Mouse (Mus musculus) intestine, postnatal 0 days (tissue): ENCODE measurements around the gene Tbcel. TPM values are rescaled to one million over a fixed set of nuclear protein-coding genes. Genes with fewer than 3 reads are reported as not detected.

Source experiments
- ATAC-seq: fragments of 200-750 bp; cut with Nextera tagmentation; 2 replicates; pipeline ENCODE4 v1.8.0; 2017; ENCODE audit warnings: mild to moderate bottlenecking, moderate TSS enrichment, moderate library complexity
- H3K27ac ChIP-seq: fragments of 300-500 bp; sonication (generic); 2 replicates; pipeline ENCODE4 v1.5.1; 2014; ENCODE audit warnings: mild to moderate bottlenecking, low read depth, low read length, moderate library complexity
- H3K27me3 ChIP-seq: fragments of 300-500 bp; sonication (generic); replicated peaks from 2 replicates; pipeline ENCODE4 v1.6.1; 2014; ENCODE audit warnings: low read length, mixed read lengths; ENCODE audit not compliant: control insufficient read depth, insufficient read depth
- H3K36me3 ChIP-seq: fragments of 300-500 bp; sonication (generic); 2 replicates; pipeline ENCODE4 v1.6.1; 2014; ENCODE audit warnings: mild to moderate bottlenecking, moderate library complexity; ENCODE audit not compliant: control insufficient read depth, insufficient read depth
- H3K4me1 ChIP-seq: fragments of 300-500 bp; sonication (generic); replicated peaks from 2 replicates; pipeline ENCODE4 v1.6.1; 2014; ENCODE audit warnings: antibody characterized with exemption, low read length, mixed read lengths; ENCODE audit not compliant: control insufficient read depth, insufficient read depth
- H3K4me2 ChIP-seq: fragments of 300-500 bp; sonication (generic); replicated peaks from 2 replicates; pipeline ENCODE4 v1.6.1; 2014; ENCODE audit warnings: low read depth, mild to moderate bottlenecking, moderate library complexity
- H3K4me3 ChIP-seq: fragments of 300-500 bp; sonication (generic); 2 replicates; pipeline ENCODE4 v1.5.1; 2014; ENCODE audit warnings: low read depth, low read length
- H3K9ac ChIP-seq: fragments of 300-500 bp; sonication (generic); 2 replicates; pipeline ENCODE4 v1.6.1; 2014; ENCODE audit warnings: mild to moderate bottlenecking, low read depth, low read length
- H3K9me3 ChIP-seq: fragments of 300-500 bp; sonication (generic); 2 replicates; pipeline ENCODE4 v1.6.1; 2016; ENCODE audit warnings: mixed run types; ENCODE audit not compliant: control insufficient read depth
- CTCF ChIP-seq: sonication (generic); IDR thresholded peaks from 2 replicates; pipeline ENCODE4 v1.5.1; 2016; ENCODE audit warnings: low read depth, mild to moderate bottlenecking, control low read depth, antibody characterized with exemption, moderate library complexity
- WGBS: fragments of 180-500 bp; shearing (Covaris S2); extraction: QIAGEN DNeasy Blood & Tissue Kit; methylation state at CpG from one replicate; pipeline ENCODE4 v1.1.7; 2014; 5-methylcytosine and 5-hydroxymethylcytosine counted together
- polyA plus RNA-seq: library from polyadenylated mRNA; unstranded; fragments of >200 nt; fragmentation: Nextera tagmentation; extraction: Ambion mirVana; gene quantifications from 2 replicates; pipeline ENCODE4 v1.2.1, GENCODE M21; 2015

Tbcel gene
- polyA plus RNA-seq, 1 experiment from 2014 or later, result 12.2 TPM

DNA sequence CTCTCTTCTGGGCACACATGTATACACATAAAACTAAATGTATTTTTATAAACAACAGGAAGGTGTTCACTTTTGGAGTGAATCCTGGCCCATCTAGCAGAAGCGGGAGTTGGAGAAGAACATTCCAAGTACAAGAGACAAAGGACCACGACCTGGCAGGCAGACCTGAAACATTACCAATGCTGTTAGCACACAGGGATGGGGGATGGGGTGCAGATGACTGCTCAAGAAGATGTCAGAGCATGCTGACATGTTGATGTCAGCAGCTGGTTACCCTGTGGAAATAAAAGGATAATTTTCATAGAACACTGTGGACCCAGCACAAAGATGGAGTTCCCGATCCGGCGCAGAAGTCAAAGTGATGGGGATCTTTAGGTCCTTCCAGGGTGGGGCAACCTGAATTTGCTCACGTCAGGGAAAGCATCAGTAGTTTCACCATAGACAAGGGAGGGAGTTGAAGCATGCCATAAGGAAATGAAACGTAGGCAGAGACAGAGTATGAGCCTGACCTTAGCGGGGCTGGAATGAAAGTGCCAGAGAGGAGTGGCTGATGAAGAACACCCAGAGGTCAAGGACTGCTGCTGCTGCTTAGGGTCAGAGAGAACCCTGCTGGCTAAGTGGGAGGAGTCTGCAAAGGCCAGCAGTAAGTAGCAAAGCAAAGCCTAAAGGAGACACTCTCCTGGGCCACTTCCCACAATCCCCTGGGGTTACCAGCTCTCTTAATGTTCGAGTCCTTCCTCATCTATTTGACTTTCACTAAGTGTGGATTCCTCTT is 48.7 kb downstream of the Tbcel start:
- ATAC-seq, result 0 out of 2 replicates have a peak, but pooled peaks have one; percentile 5
- no peak overlapping the region for H3K9ac ChIP-seq
- WGBS, result 56% methylated on average over 9 of the region's 9 CpGs

DNA sequence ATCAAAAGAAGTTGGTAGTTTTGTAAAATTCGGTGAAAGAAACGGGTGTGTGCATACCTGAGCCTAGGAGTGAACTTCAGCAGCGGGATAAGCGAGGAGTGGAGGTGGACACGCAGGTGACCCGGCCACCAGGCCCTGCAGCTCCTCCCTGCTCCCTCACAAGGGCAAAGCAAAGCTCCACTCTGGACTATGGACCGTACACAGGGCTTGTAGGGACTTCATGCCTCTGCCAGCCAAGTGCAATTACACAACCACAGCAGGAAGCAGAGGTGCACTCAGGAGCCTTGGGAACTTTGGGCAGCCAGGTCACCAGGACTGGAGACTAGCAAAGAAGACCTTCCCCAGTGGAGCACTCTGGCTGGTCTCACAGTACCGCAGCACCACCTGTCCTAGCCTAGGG is 50.1 kb downstream of the Tbcel start:
- no peak overlapping the region for H3K9ac ChIP-seq
- TF ChIP-seq CTCF, result no peak
- 0 out of 2 replicates have a peak, but pooled peaks cover 7% of the 10 kb centered on the region for H3K36me3 ChIP-seq
- H3K4me1 ChIP-seq, result peaks cover 29% of the 10 kb centered on the region
- ATAC-seq, result peak; percentile 92
- H3K27me3 ChIP-seq, result no peaks in the 10 kb centered on the region
- no peak overlapping the region for H3K4me3 ChIP-seq
- H3K4me2 ChIP-seq, result peak overlapping the region; percentile 48; the same call in 1 of the 2 replicates
- H3K9me3 ChIP-seq, result no peaks in the 10 kb centered on the region
- 49% methylated on average over 8 of the region's 8 CpGs for WGBS
- H3K27ac ChIP-seq, result peak overlapping the region; percentile 91

More for the DNA sequence above, 48.7 kb downstream of the Tbcel start:
- no peaks in the 10 kb centered on the region for H3K9me3 ChIP-seq
- no peak overlapping the region for H3K4me3 ChIP-seq
- peaks cover 32% of the 10 kb centered on the region for H3K4me1 ChIP-seq
- peak overlapping the region; percentile 91 for H3K27ac ChIP-seq
- H3K27me3 ChIP-seq, result no peaks in the 10 kb centered on the region
- H3K36me3 ChIP-seq, result no peaks in the 10 kb centered on the region
- no peak for TF ChIP-seq CTCF
- H3K4me2 ChIP-seq, result no peak overlapping the region

DNA sequence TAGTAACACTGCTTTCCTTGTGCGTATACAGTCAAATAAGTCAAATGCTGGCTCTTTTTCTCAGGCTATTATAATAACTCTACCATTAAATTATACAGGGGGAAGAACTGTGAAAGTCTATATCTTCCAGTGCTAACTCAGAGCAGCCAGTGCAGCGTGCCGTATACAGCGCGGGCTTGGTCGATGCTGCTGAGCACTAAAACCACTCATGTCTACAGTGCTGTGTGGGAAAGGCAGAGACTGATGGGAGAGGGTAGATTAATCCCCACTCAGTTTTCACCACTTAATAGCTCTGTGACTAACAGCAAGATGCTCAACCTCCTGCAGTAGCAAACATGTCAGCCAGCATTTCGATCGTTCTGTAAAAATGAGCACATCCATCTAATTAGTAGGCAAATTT is 53.2 kb downstream of the Tbcel start:
- Histone ChIP-seq H3K36me3 (peaks cover 25% of the 10 kb centered on the region), H3K4me3 (no peak overlapping the region), H3K9me3 (no peaks in the 10 kb centered on the region), H3K27me3 (no peaks in the 10 kb centered on the region), H3K9ac (no peak overlapping the region), H3K27ac (no peak overlapping the region), H3K4me1 (peaks cover 15% of the 10 kb centered on the region; the same call in 1 of the 2 replicates), H3K4me2 (no peak overlapping the region)
- TF ChIP-seq CTCF, result no peak
- 94% methylated on average over 8 of the region's 8 CpGs for WGBS
- no peak for ATAC-seq

DNA sequence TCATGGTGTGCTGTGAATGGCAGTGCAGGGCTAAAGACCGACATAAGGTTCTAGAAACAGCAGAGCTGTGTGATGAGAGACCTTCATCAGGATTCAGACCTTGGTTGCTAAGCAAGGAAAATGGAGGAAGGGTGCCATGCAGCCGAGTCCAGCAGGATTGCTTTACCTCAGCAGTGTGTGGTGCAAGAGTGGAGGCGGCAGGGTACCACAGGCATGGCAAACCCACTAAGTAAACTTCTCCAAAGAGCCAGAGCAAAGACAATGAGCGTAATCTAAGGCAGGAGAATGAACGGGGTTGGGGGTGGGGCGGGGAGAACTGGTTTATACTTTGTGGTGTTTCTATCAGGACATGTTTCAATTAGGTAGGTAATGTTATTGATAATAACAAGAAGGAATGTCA is 58.6 kb downstream of the Tbcel start:
- Histone ChIP-seq H3K27me3 (no peaks in the 10 kb centered on the region), H3K36me3 (peaks cover 63% of the 10 kb centered on the region), H3K4me3 (no peak overlapping the region), H3K4me1 (no peaks in the 10 kb centered on the region), H3K9me3 (no peaks in the 10 kb centered on the region), H3K4me2 (no peak overlapping the region), H3K9ac (no peak overlapping the region), H3K27ac (no peak overlapping the region)
- ATAC-seq, result no peak
- no peak for TF ChIP-seq CTCF
- 79% methylated on average over 6 of the region's 6 CpGs for WGBS

DNA sequence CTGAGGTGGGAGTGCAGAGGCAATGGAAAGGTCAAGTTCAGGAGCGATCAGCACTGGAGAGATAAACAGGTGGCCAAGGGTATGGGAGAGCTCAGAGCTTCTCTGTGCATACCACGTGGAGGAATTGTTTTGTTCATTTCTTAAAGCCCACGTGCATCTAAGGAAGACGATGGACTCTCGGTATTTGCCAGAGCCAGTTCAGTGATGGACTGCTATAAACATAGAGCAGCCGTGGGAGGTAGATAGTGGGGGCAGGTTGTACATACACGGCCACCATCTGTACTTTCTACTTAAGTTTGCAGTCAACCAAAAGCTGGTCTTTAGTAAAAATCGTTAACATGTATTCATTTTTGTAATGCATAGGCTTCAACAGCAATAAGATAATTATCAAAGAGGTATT is 65.5 kb downstream of the Tbcel start:
- no peaks in the 10 kb centered on the region for H3K4me1 ChIP-seq
- peaks cover 69% of the 10 kb centered on the region for H3K36me3 ChIP-seq
- H3K9ac ChIP-seq, result no peak overlapping the region
- H3K27ac ChIP-seq, result peak overlapping the region; percentile 78; the same call in 1 of the 2 replicates
- no peak for TF ChIP-seq CTCF
- ATAC-seq, result no peak
- H3K4me3 ChIP-seq, result no peak overlapping the region
- H3K4me2 ChIP-seq, result no peak overlapping the region
- H3K27me3 ChIP-seq, result no peaks in the 10 kb centered on the region
- no peaks in the 10 kb centered on the region for H3K9me3 ChIP-seq
- WGBS, result 63% methylated on average over 8 of the region's 8 CpGs

DNA sequence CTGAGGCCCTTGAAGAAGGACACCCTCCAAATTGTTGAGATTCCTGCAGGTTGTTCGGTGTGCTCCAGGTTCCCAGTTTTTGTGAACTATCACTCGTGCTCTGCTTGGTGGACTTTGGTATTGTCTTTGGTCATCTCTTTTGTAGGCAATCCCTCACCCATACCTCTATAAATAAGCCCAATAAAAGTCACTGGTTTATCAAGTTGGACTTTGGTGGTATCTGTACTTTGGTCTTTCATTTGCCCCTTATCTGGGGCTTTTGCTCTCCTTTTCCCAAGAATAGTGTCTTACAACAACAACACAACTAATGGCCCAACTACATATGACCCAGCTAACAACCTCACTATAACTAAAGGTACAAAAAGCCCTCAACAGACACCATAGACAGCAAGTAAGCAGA is 66.4 kb downstream of the Tbcel start:
- TF ChIP-seq CTCF, result no peak
- H3K36me3 ChIP-seq, result peaks cover 76% of the 10 kb centered on the region
- H3K9me3 ChIP-seq, result no peaks in the 10 kb centered on the region
- 33% methylated on average over 2 of the region's 2 CpGs for WGBS
- H3K27me3 ChIP-seq, result no peaks in the 10 kb centered on the region
- H3K9ac ChIP-seq, result no peak overlapping the region
- peak overlapping the region; percentile 78 for H3K27ac ChIP-seq
- ATAC-seq, result peak; percentile 89
- H3K4me1 ChIP-seq, result no peaks in the 10 kb centered on the region; the same call in 1 of the 2 replicates
- H3K4me2 ChIP-seq, result no peak overlapping the region
- no peak overlapping the region for H3K4me3 ChIP-seq
